Mouse (Mus musculus) hindbrain, embryonic 13.5 days (tissue): ENCODE data around the gene Rab6a. TPM values are rescaled to one million over a fixed set of nuclear protein-coding genes. Genes with fewer than 3 reads are reported as not detected.

ENCODE experiments used
- ATAC-seq: fragments of 200-750 bp; cut with Nextera tagmentation; 2 replicates; pipeline ENCODE4 v1.8.0; 2017; ENCODE audit warnings: moderate TSS enrichment; ENCODE audit not compliant: low FRiP score
- H3K27ac ChIP-seq: fragments of 300-500 bp; sonication (generic); 2 replicates; pipeline ENCODE4 v1.5.1; 2015; ENCODE audit warnings: inconsistent platforms, mild to moderate bottlenecking, moderate library complexity
- H3K27me3 ChIP-seq: fragments of 300-500 bp; sonication (generic); 2 replicates; pipeline ENCODE4 v1.6.1; 2015; ENCODE audit warnings: mild to moderate bottlenecking, inconsistent platforms
- H3K36me3 ChIP-seq: fragments of 300-500 bp; sonication (generic); 2 replicates; pipeline ENCODE4 v1.6.1; 2015; ENCODE audit warnings: mild to moderate bottlenecking, inconsistent platforms
- H3K4me1 ChIP-seq: fragments of 300-500 bp; sonication (generic); replicated peaks from 2 replicates; pipeline ENCODE4 v1.6.1; 2015; ENCODE audit warnings: inconsistent platforms
- H3K4me2 ChIP-seq: fragments of 300-500 bp; sonication (generic); 2 replicates; pipeline ENCODE4 v1.6.1; 2015; ENCODE audit warnings: inconsistent platforms, mild to moderate bottlenecking, moderate library complexity
- H3K4me3 ChIP-seq: fragments of 300-500 bp; sonication (generic); 2 replicates; pipeline ENCODE4 v1.5.1; 2015; ENCODE audit warnings: mild to moderate bottlenecking, inconsistent platforms
- H3K9ac ChIP-seq: fragments of 300-500 bp; sonication (generic); 2 replicates; pipeline ENCODE4 v1.6.1; 2015; ENCODE audit warnings: mild to moderate bottlenecking, inconsistent platforms
- H3K9me3 ChIP-seq: fragments of 300-500 bp; sonication (generic); 2 replicates; pipeline ENCODE4 v1.6.1; 2016; ENCODE audit warnings: inconsistent platforms
- WGBS: fragments of 180-500 bp; shearing (Covaris S2); methylation state at CpG from one replicate; pipeline ENCODE4 v1.1.7; 2015; 5-methylcytosine and 5-hydroxymethylcytosine counted together
- polyA plus RNA-seq: library from polyadenylated mRNA; unstranded; fragments of >200 nt; fragmentation: Nextera tagmentation; extraction: Ambion mirVana; gene quantifications from 2 replicates; pipeline ENCODE4 v1.2.1, GENCODE M21; 2015

Rab6a gene
- polyA plus RNA-seq, 1 experiment from 2014 or later = 226 TPM

- H3K36me3 ChIP-seq = no peaks in the 10 kb centered on the region
- no peaks in the 10 kb centered on the region for H3K27me3 ChIP-seq
- no peaks in the 10 kb centered on the region for H3K9me3 ChIP-seq
- H3K4me2 ChIP-seq = no peak overlapping the region
- no peak overlapping the region for H3K27ac ChIP-seq
- 42% methylated on average over 13 of the region's 13 CpGs for WGBS
- 0 out of 2 replicates have a peak, but pooled peaks cover 3% of the 10 kb centered on the region for H3K4me1 ChIP-seq
- H3K4me3 ChIP-seq = no peak overlapping the region
- peak; percentile 76; the same call in 1 of the 2 replicates for ATAC-seq
- H3K9ac ChIP-seq = no peak overlapping the region
Measured at GRCm38 (mm10) chr7:100685061-100686030, 78.1 kb downstream of the Rab6a start.

- Histone ChIP-seq H3K4me2 (no peak overlapping the region), H3K4me3 (no peak overlapping the region), H3K27me3 (no peaks in the 10 kb centered on the region), H3K9me3 (no peaks in the 10 kb centered on the region), H3K27ac (no peak overlapping the region), H3K9ac (no peak overlapping the region), H3K4me1 (no peaks in the 10 kb centered on the region), H3K36me3 (no peaks in the 10 kb centered on the region)
- no peak for ATAC-seq
- 89% methylated on average over 7 of the region's 7 CpGs for WGBS
Measured at GRCm38 (mm10) chr7:100688471-100688870, 81.3 kb downstream of the Rab6a start.

Other genes starting within 250 kb of the Rab6a start
- 19.6 and 22.4 TPM in 2 replicates for gene C2cd3, start 235.2 kb upstream of the Rab6a start, polyA plus RNA-seq
- 139 and 141 TPM in 2 replicates for gene Ppme1, start 235.1 kb upstream of the Rab6a start, polyA plus RNA-seq
- gene Ucp3, start 134.4 kb upstream of the Rab6a start, polyA plus RNA-seq = not detected in 2 replicates
- gene Ucp2, start 114.1 kb upstream of the Rab6a start, polyA plus RNA-seq = 75.2 and 78.6 TPM in 2 replicates
- gene Dnajb13, start 92.5 kb upstream of the Rab6a start, polyA plus RNA-seq = 4.4 and 8.5 TPM in 2 replicates
- gene Coa4, start 70.3 kb upstream of the Rab6a start, polyA plus RNA-seq = 15.8 and 17.2 TPM in 2 replicates
- gene Mrpl48, start 891 bp downstream of the Rab6a start, polyA plus RNA-seq = 81.8 and 91.8 TPM in 2 replicates
- 12.8 and 16.0 TPM in 2 replicates for gene Plekhb1, start 55.0 kb downstream of the Rab6a start, polyA plus RNA-seq
- 93.8 and 105 TPM in 2 replicates for gene Fam168a, start 99.2 kb downstream of the Rab6a start, polyA plus RNA-seq